In genomic region chr5:92472863-92473262, GRCm38 (mm10) we compare ENCODE assay signal across 29 mouse cellular contexts. TPM values are rescaled to one million over a fixed set of nuclear protein-coding genes. Genes with fewer than 3 reads are reported as not detected.
DNase-seq lines count a peak whose midpoint lies in the region; ATAC-seq and TF ChIP-seq lines count a peak whose summit lies in the region.
"Had no signal": no experiment of that assay in that cellular context is flagged by ENCODE, and none has a peak within 500 bp of the region (broad histone marks: within the 10 kb centered on the region; RNA-seq: fewer than 3 reads in every experiment).

No protein-coding gene starts in this region.

- no peak overlapping the region for H3K4me2 ChIP-seq in lung, postnatal 0 days (replicated peaks; ENCODE audit: low read depth, low read length)
- no peak overlapping the region for H3K4me2 ChIP-seq in stomach, postnatal 0 days (replicated peaks; ENCODE audit: low read depth)
- no peak overlapping the region for H3K4me2 ChIP-seq in kidney, embryonic 14.5 days (replicated peaks; ENCODE audit: low read depth, low read length)
- H3K4me2 ChIP-seq: embryonic facial prominence, embryonic 12.5 days; embryonic facial prominence, embryonic 15.5 days; forebrain, embryonic 15.5 days; heart, embryonic 12.5 days; heart, embryonic 15.5 days; hindbrain, embryonic 13.5 days had no signal

- 51% methylated on average over 5 of the region's 5 CpGs for WGBS in lung, postnatal 0 days
- WGBS in stomach, postnatal 0 days: 35% methylated on average over 5 of the region's 5 CpGs
- 74% methylated on average over 5 of the region's 5 CpGs for WGBS in kidney, embryonic 14.5 days

- no peak for TF ChIP-seq CTCF in lung, postnatal 0 days (IDR thresholded peaks at IDR 0.05)
- TF ChIP-seq CTCF in stomach, postnatal 0 days (IDR thresholded peaks at IDR 0.05; ENCODE audit: low read depth): 0 out of 2 replicates have a peak, but pooled peaks have one; percentile 2

- TF ChIP-seq EP300 in lung, postnatal 0 days (IDR thresholded peaks at IDR 0.05): no peak
- no peak for TF ChIP-seq EP300 in stomach, postnatal 0 days (optimal IDR thresholded peaks at IDR 0.05)

- peaks cover 3% of the 10 kb centered on the region; the same call in 1 of the 2 replicates for H3K4me1 ChIP-seq in lung, postnatal 0 days (ENCODE audit: insufficient read depth, low read depth, low read length)
- H3K4me1 ChIP-seq in brown adipose tissue, adult 24 weeks (ENCODE audit: control insufficient read depth, insufficient read depth, insufficient read length, low read length): peaks cover 13% of the 10 kb centered on the region; the same call in 1 of the 2 replicates
- H3K4me1 ChIP-seq in stomach, postnatal 0 days (replicated peaks; ENCODE audit: control insufficient read depth, insufficient read depth): peaks cover 3% of the 10 kb centered on the region; the same call in 1 of the 2 replicates
- H3K4me1 ChIP-seq in kidney, embryonic 14.5 days (ENCODE audit: control insufficient read depth, insufficient read depth, low read length): no peaks in the 10 kb centered on the region
- H3K4me1 ChIP-seq: embryonic facial prominence, embryonic 12.5 days; forebrain, embryonic 15.5 days; hindbrain, embryonic 10.5 days; hindbrain, embryonic 13.5 days had no signal

- H3K9me3 ChIP-seq in lung, postnatal 0 days (ENCODE audit: low read length): no peaks in the 10 kb centered on the region
- H3K9me3 ChIP-seq in stomach, postnatal 0 days (ENCODE audit: control insufficient read depth, low read length): no peaks in the 10 kb centered on the region
- H3K9me3 ChIP-seq in kidney, embryonic 14.5 days (ENCODE audit: control insufficient read depth, low read length): no peaks in the 10 kb centered on the region
- H3K9me3 ChIP-seq: embryonic facial prominence, embryonic 12.5 days; embryonic facial prominence, embryonic 15.5 days; forebrain, embryonic 15.5 days; G1E; heart, embryonic 15.5 days; hindbrain, embryonic 10.5 days; hindbrain, embryonic 13.5 days had no signal

- H3K36me3 ChIP-seq in lung, postnatal 0 days (ENCODE audit: insufficient read depth, low read length): peaks cover 4% of the 10 kb centered on the region; the same call in 1 of the 2 replicates
- peaks cover 4% of the 10 kb centered on the region; the same call in 1 of the 2 replicates for H3K36me3 ChIP-seq in stomach, postnatal 0 days (ENCODE audit: control insufficient read depth, insufficient read depth, low read length)
- no peaks in the 10 kb centered on the region for H3K36me3 ChIP-seq in kidney, embryonic 14.5 days (ENCODE audit: control insufficient read depth, insufficient read depth, low read length)
- H3K36me3 ChIP-seq: embryonic facial prominence, embryonic 12.5 days had no signal

- DNase-seq in lung, postnatal 0 days (ENCODE audit: low spot score): peak; percentile 25
- DNase-seq in lung, postnatal 25 days (ENCODE audit: low spot score): no peak
- DNase-seq in lung, postnatal 36 days: peak; percentile 58
- DNase-seq in stomach, postnatal 0 days (ENCODE audit: low spot score): no peak
- no peak for DNase-seq in ovary, postnatal 14 days (ENCODE audit: low spot score)
- DNase-seq: adrenal gland, postnatal 10 days; adrenal gland, postnatal 36 days; B cell, adult 2 months; cerebellum, adult 11 months; cerebellum, adult 2 months; cerebellum, adult 9-11 months; cerebellum, postnatal 25 days; gastrocnemius, postnatal 10 days; gastrocnemius, postnatal 36 days; heart, postnatal 10 days; heart, postnatal 36 days had no signal

- no peak overlapping the region for H3K27ac ChIP-seq in lung, postnatal 0 days (ENCODE audit: low read length)
- 0 out of 2 replicates have a peak overlapping the region, but pooled peaks have one; percentile 24 for H3K27ac ChIP-seq in brown adipose tissue, adult 24 weeks (replicated peaks; ENCODE audit: low read depth, low read length)
- H3K27ac ChIP-seq in stomach, postnatal 0 days (replicated peaks): peak overlapping the region; percentile 24; the same call in 1 of the 2 replicates
- H3K27ac ChIP-seq in kidney, embryonic 14.5 days (ENCODE audit: low read depth, low read length): no peak overlapping the region
- H3K27ac ChIP-seq: embryonic facial prominence, embryonic 12.5 days; embryonic facial prominence, embryonic 15.5 days; forebrain, embryonic 15.5 days; heart, embryonic 15.5 days; hindbrain, embryonic 10.5 days; hindbrain, embryonic 13.5 days had no signal

- peak; percentile 45; the same call in 1 of the 2 replicates for ATAC-seq in lung, postnatal 0 days
- ATAC-seq in stomach, postnatal 0 days (ENCODE audit: low FRiP score, low TSS enrichment): no peak; the same call in 1 of the 2 replicates
- no peak for ATAC-seq in kidney, embryonic 14.5 days (ENCODE audit: low FRiP score, low TSS enrichment)
- ATAC-seq: forebrain, embryonic 15.5 days; hindbrain, embryonic 16.5 days; Patski had no signal

- no peak overlapping the region for H3K9ac ChIP-seq in lung, postnatal 0 days (replicated peaks; ENCODE audit: low read depth)
- no peak overlapping the region for H3K9ac ChIP-seq in stomach, postnatal 0 days (ENCODE audit: low read length)
- no peak overlapping the region for H3K9ac ChIP-seq in kidney, embryonic 14.5 days (ENCODE audit: low read depth, low read length)
- H3K9ac ChIP-seq: embryonic facial prominence, embryonic 12.5 days; embryonic facial prominence, embryonic 15.5 days; forebrain, embryonic 15.5 days; heart, embryonic 12.5 days; heart, embryonic 15.5 days; hindbrain, embryonic 13.5 days had no signal

- no peaks in the 10 kb centered on the region for H3K27me3 ChIP-seq in lung, postnatal 0 days (replicated peaks; ENCODE audit: insufficient read depth, low read length)
- no peaks in the 10 kb centered on the region for H3K27me3 ChIP-seq in stomach, postnatal 0 days (ENCODE audit: control insufficient read depth, insufficient read depth, low read length)
- no peaks in the 10 kb centered on the region for H3K27me3 ChIP-seq in kidney, embryonic 14.5 days (ENCODE audit: control insufficient read depth, insufficient read depth, low read length)
- H3K27me3 ChIP-seq: CH12.LX; embryonic facial prominence, embryonic 12.5 days; embryonic facial prominence, embryonic 15.5 days; forebrain, embryonic 15.5 days; heart, embryonic 12.5 days; heart, embryonic 15.5 days; hindbrain, embryonic 13.5 days; Patski had no signal

- H3K4me3 ChIP-seq in lung, postnatal 0 days (ENCODE audit: low read depth, low read length): no peak overlapping the region
- H3K4me3 ChIP-seq in brown adipose tissue, adult 24 weeks (ENCODE audit: insufficient read depth, low read depth, low read length): no peak overlapping the region
- H3K4me3 ChIP-seq in stomach, postnatal 0 days (ENCODE audit: low read depth, low read length): no peak overlapping the region
- H3K4me3 ChIP-seq in kidney, embryonic 14.5 days (ENCODE audit: low read length): no peak overlapping the region
- H3K4me3 ChIP-seq: embryonic facial prominence, embryonic 12.5 days; embryonic facial prominence, embryonic 15.5 days; forebrain, embryonic 15.5 days; heart, embryonic 12.5 days; heart, embryonic 15.5 days; hindbrain, embryonic 10.5 days; hindbrain, embryonic 13.5 days had no signal

RNA-seq across cellular contexts. Expression of gene Scarb2, which starts 33.8 kb away (rescaled TPM):
- polyA plus RNA-seq in lung, postnatal 0 days (2015; fragmentation: Nextera tagmentation; extraction: Ambion mirVana): 46.6 and 52.4 TPM in 2 replicates
- polyA plus RNA-seq in brown adipose tissue, adult 24 weeks (2012; ENCODE audit: insufficient read depth, insufficient read length, missing spikeins): 50.9 and 52.2 TPM in 2 replicates
- polyA plus RNA-seq in stomach, postnatal 0 days (2015; fragmentation: Nextera tagmentation; extraction: Ambion mirVana): 19.1 and 20.9 TPM in 2 replicates
- polyA plus RNA-seq in kidney, embryonic 14.5 days (2014; fragmentation: Nextera tagmentation; extraction: Ambion mirVana): 5.7 and 7.1 TPM in 2 replicates

RNA-seq across cellular contexts. Expression of gene Nup54, which starts 37.8 kb away (rescaled TPM):
- polyA plus RNA-seq in lung, postnatal 0 days (2015; fragmentation: Nextera tagmentation; extraction: Ambion mirVana): 19.7 and 20.3 TPM in 2 replicates
- polyA plus RNA-seq in brown adipose tissue, adult 24 weeks (2012; ENCODE audit: insufficient read depth, insufficient read length, missing spikeins): 20.3 and 20.9 TPM in 2 replicates
- 20.5 and 21.4 TPM in 2 replicates for polyA plus RNA-seq in stomach, postnatal 0 days (2015; fragmentation: Nextera tagmentation; extraction: Ambion mirVana)
- polyA plus RNA-seq in kidney, embryonic 14.5 days (2014; fragmentation: Nextera tagmentation; extraction: Ambion mirVana): 57.7 and 62.2 TPM in 2 replicates

Comparison
In these comparisons a context has a peak if more than half of its experiments do, and no peak if none do; other contexts are left out.
1. DNase-seq: peak in lung, postnatal 0 days (single experiment) and lung, postnatal 36 days (single experiment); none in lung, postnatal 25 days (single experiment), stomach, postnatal 0 days (single experiment) and ovary, postnatal 14 days (single experiment).
2. H3K27ac ChIP-seq: peak in brown adipose tissue, adult 24 weeks (single experiment) and stomach, postnatal 0 days (single experiment); none in lung, postnatal 0 days (single experiment) and kidney, embryonic 14.5 days (single experiment).